Mouse (Mus musculus) C2C12 (cell line): Measurements from ENCODE around the gene L3mbtl4. TPM values are rescaled to one million over a fixed set of nuclear protein-coding genes. Genes with fewer than 3 reads are reported as not detected.

ENCODE experiments used
- H3K27me3 ChIP-seq: one replicate; pipeline ENCODE4 v1.6.1; 2011; ENCODE audit not compliant: control insufficient read depth, insufficient read depth, insufficient read length
- H3K36me3 ChIP-seq: one replicate; pipeline ENCODE4 v1.6.1; 2011; ENCODE audit not compliant: control insufficient read depth, insufficient read depth
- H3K4me3 ChIP-seq: one replicate; pipeline ENCODE4 v1.5.1; 2011; ENCODE audit warnings: mild to moderate bottlenecking, control low read depth; ENCODE audit not compliant: poor library complexity, insufficient read depth, severe bottlenecking
- H3K79me2 ChIP-seq: one replicate; pipeline ENCODE4 v1.6.1; 2011; ENCODE audit not compliant: control insufficient read depth, insufficient read depth
- H3K79me3 ChIP-seq: one replicate; pipeline ENCODE4 v1.6.1; 2011; ENCODE audit warnings: low read depth, control low read depth
- H3ac ChIP-seq: one replicate; pipeline ENCODE3; 2011; ENCODE audit warnings: low read depth; ENCODE audit not compliant: control insufficient read depth, insufficient read length
- CEBPB ChIP-seq: IDR thresholded peaks from one replicate; pipeline ENCODE4 v1.6.1; 2011; ENCODE audit warnings: low read depth, mild to moderate bottlenecking, control low read depth, moderate library complexity
- CTCF ChIP-seq: IDR thresholded peaks from one replicate; pipeline ENCODE4 v1.5.1; 2011; ENCODE audit not compliant: control insufficient read depth, insufficient read depth, insufficient read length
- FOSL1 ChIP-seq: IDR thresholded peaks from one replicate; pipeline ENCODE4 v1.8.0; 2011; ENCODE audit warnings: mild to moderate bottlenecking, low read length; ENCODE audit not compliant: poor library complexity, insufficient read depth, severe bottlenecking
- MAX ChIP-seq: IDR thresholded peaks from one replicate; pipeline ENCODE4 v1.6.1; 2011; ENCODE audit warnings: mild to moderate bottlenecking, control low read depth
- MYOD1 ChIP-seq: IDR thresholded peaks from one replicate; pipeline ENCODE4 v1.6.1; 2011; ENCODE audit warnings: low read depth; ENCODE audit not compliant: control insufficient read depth, insufficient read length
- MYOG ChIP-seq: IDR thresholded peaks from one replicate; pipeline ENCODE4 v1.6.1; 2011; ENCODE audit not compliant: control insufficient read depth, insufficient read length; ENCODE audit errors: extremely low read depth
- USF1 ChIP-seq: IDR thresholded peaks from one replicate; pipeline ENCODE4 v1.6.1; 2011; ENCODE audit warnings: low read depth, mild to moderate bottlenecking, control low read depth, moderate library complexity
- polyA plus RNA-seq: library from polyadenylated mRNA; unstranded; fragments of >200 nt; fragmentation: generic; extraction: Trizol; gene quantifications from one replicate; pipeline ENCODE4 v1.2.1, GENCODE M21; 2012; ENCODE audit warnings: missing spikeins

Gene L3mbtl4
- polyA plus RNA-seq, 1 experiment = not detected

DNA sequence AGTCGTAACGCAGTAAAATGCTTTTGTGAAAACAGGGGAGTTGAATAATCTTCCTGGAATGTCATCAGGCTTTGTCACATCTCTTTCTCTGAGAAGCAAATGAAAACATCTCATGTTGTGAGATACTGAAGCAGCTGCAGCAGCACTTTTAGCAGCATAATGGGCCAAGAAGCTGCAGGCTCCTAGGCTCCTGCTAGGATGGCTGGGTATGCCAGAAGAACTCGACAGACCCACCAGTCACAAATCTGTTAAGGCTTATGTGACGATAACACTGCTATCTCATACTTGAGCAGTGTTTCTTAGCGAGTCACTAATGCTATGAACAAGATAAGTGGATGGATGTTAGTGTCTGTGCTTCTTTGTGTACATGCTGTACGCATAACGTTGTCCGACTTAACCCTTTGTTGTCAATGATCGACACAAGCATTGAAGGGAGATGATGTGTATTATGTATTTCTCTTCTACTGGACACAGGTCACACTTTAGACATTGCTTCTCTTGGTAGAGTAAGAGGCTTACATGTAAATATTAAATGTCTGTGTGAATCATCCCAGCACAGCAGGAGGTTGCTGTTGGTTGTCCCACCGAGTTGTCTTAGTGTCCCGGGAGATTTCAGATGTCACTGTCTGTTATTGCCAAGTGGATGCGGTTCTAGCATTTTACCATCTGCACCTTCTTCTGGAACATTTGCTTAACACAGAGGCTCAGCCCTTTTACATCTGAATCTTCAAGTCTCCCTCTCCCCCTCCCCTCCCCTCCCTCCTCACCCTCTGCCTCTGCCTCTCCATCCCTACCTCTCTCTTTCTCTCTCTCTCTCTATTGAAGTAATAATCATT is 149.3 kb downstream of the L3mbtl4 start:
- Histone ChIP-seq H3K79me2 (no peaks in the 10 kb centered on the region), H3K4me3 (no peak overlapping the region), H3K36me3 (no peaks in the 10 kb centered on the region), H3ac (no peak overlapping the region), H3K27me3 (no peaks in the 10 kb centered on the region), H3K79me3 (no peaks in the 10 kb centered on the region)
- TF ChIP-seq USF1 (no peak), MYOG (no peak), FOSL1 (no peak), MYOD1 (no peak), MAX (no peak), CEBPB (no peak), CTCF (no peak)

- TF ChIP-seq FOSL1 (no peak), CEBPB (no peak), MYOD1 (no peak), CTCF (no peak), MYOG (no peak), USF1 (no peak)
- H3K79me3 ChIP-seq = no peaks in the 10 kb centered on the region
- no peaks in the 10 kb centered on the region for H3K27me3 ChIP-seq
- no peaks in the 10 kb centered on the region for H3K79me2 ChIP-seq
- H3K36me3 ChIP-seq = no peaks in the 10 kb centered on the region
- no peak overlapping the region for H3ac ChIP-seq
- no peak overlapping the region for H3K4me3 ChIP-seq
These were observed 160.0 kb downstream of the L3mbtl4 start for GRCm38 (mm10) chr17:68433576-68433975.

DNA sequence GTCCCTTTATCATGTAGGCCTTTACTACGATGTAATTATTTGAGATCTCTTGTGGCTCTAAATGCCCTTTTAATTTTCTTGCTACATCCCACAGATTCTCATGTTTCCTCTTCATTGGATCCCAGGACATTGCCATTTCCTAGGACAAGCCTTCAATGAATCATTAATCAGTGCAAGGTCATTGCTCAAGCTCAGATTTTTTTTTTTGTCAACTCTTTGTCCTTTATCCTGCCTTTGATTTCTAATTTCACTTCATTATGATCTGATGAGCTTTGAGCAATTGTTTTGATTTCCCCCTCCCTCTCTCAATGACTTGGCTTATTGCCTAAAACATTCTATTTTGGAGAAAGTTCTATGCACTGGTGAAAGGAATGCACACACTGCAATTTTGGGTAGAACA is 177.3 kb downstream of the L3mbtl4 start:
- H3ac ChIP-seq = no peak overlapping the region
- no peaks in the 10 kb centered on the region for H3K79me3 ChIP-seq
- no peak for TF ChIP-seq MYOD1
- no peak for TF ChIP-seq MYOG
- TF ChIP-seq MAX = no peak
- TF ChIP-seq USF1 = no peak
- no peak for TF ChIP-seq FOSL1
- TF ChIP-seq CTCF = no peak
- TF ChIP-seq CEBPB = no peak
- no peak overlapping the region for H3K4me3 ChIP-seq
- no peaks in the 10 kb centered on the region for H3K27me3 ChIP-seq
- no peaks in the 10 kb centered on the region for H3K79me2 ChIP-seq
- H3K36me3 ChIP-seq = no peaks in the 10 kb centered on the region

DNA sequence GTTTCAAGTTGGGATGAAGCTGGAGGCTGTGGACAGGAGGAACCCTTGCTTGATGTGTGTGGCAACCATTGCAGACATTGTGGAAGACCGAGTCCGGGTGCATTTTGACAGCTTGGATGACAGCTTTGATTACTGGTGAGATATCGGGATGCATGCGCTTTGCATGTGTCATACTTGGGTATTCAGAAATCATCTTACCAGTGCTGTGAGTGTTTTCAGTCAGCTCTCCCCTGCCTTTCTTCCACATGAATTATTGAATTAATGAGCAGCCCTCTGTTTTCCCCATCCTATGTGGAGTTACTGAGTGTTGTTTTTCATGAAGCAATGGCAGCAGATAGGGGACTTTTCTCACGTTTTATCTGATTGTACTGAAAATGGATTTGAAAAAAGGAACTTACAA is 187.9 kb downstream of the L3mbtl4 start:
- Histone ChIP-seq H3K79me2 (no peaks in the 10 kb centered on the region), H3K4me3 (no peak overlapping the region), H3ac (no peak overlapping the region), H3K79me3 (no peaks in the 10 kb centered on the region), H3K36me3 (no peaks in the 10 kb centered on the region), H3K27me3 (no peaks in the 10 kb centered on the region)
- TF ChIP-seq USF1 (no peak), MAX (no peak), FOSL1 (no peak), MYOD1 (no peak), MYOG (no peak), CEBPB (no peak), CTCF (no peak)

- H3K79me3 ChIP-seq = no peaks in the 10 kb centered on the region
- TF ChIP-seq USF1 (no peak), CTCF (no peak), MYOD1 (no peak), MAX (no peak), MYOG (no peak), CEBPB (no peak), FOSL1 (no peak)
- H3K79me2 ChIP-seq = no peaks in the 10 kb centered on the region
- no peak overlapping the region for H3K4me3 ChIP-seq
- no peaks in the 10 kb centered on the region for H3K36me3 ChIP-seq
- no peak overlapping the region for H3ac ChIP-seq
- H3K27me3 ChIP-seq = no peaks in the 10 kb centered on the region
These were observed 193.7 kb downstream of the L3mbtl4 start for GRCm38 (mm10) chr17:68467311-68467710.
